Mouse (Mus musculus) MEL-GATA-1-ER (cell line): Measurements from ENCODE around the gene Zfp831.

ENCODE experiments used
- DNase-seq: peaks from one replicate; pipeline ENCODE4 v3.0.0-alpha.2; 2012; ENCODE audit warnings: low read depth; ENCODE audit errors: extremely low read depth

The Zfp831 gene

GRCm38 (mm10) chr2:174643448-174644144 lies at the start of gene Zfp831:
Gene Zfp831, plus strand, starts transcription at chr2:174643534.
- DNase-seq: no peak

GRCm38 (mm10) chr2:174594965-174595364 lies 48.4 kb upstream of the Zfp831 start:
- no peak for DNase-seq

GRCm38 (mm10) chr2:174595611-174596010 lies 47.7 kb upstream of the Zfp831 start:
- DNase-seq: no peak

GRCm38 (mm10) chr2:174596457-174596856 lies 46.9 kb upstream of the Zfp831 start:
- DNase-seq: no peak

- no peak for DNase-seq
These were observed 44.9 kb upstream of the Zfp831 start for GRCm38 (mm10) chr2:174598451-174598850.

- no peak for DNase-seq
These were observed 44.2 kb upstream of the Zfp831 start for GRCm38 (mm10) chr2:174599071-174599635.

GRCm38 (mm10) chr2:174599853-174600271 lies 43.5 kb upstream of the Zfp831 start:
- no peak for DNase-seq

GRCm38 (mm10) chr2:174601938-174602685 lies 41.2 kb upstream of the Zfp831 start:
- peak; percentile 53 for DNase-seq

GRCm38 (mm10) chr2:174603321-174603720 lies 40.0 kb upstream of the Zfp831 start:
- no peak for DNase-seq

GRCm38 (mm10) chr2:174605020-174605419 lies 38.3 kb upstream of the Zfp831 start:
- DNase-seq: no peak

- DNase-seq: no peak
These were observed 37.8 kb upstream of the Zfp831 start for GRCm38 (mm10) chr2:174605442-174606087.

GRCm38 (mm10) chr2:174606376-174606775 lies 37.0 kb upstream of the Zfp831 start:
- no peak for DNase-seq

GRCm38 (mm10) chr2:174609892-174610291 lies 33.4 kb upstream of the Zfp831 start:
- DNase-seq: no peak

- DNase-seq: no peak
These were observed 30.8 kb upstream of the Zfp831 start for GRCm38 (mm10) chr2:174612386-174613063.

GRCm38 (mm10) chr2:174613221-174613620 lies 30.1 kb upstream of the Zfp831 start:
- DNase-seq: no peak

GRCm38 (mm10) chr2:174613921-174614441 lies 29.4 kb upstream of the Zfp831 start:
- DNase-seq: peak; percentile 74

- peak; percentile 48 for DNase-seq
These were observed 21.5 kb upstream of the Zfp831 start for GRCm38 (mm10) chr2:174621881-174622280.

- DNase-seq: no peak
These were observed 18.9 kb upstream of the Zfp831 start for GRCm38 (mm10) chr2:174624430-174624829.

- no peak for DNase-seq
These were observed 16.3 kb upstream of the Zfp831 start for GRCm38 (mm10) chr2:174627021-174627420.

GRCm38 (mm10) chr2:174629299-174629850 lies 14.0 kb upstream of the Zfp831 start:
- DNase-seq: no peak

GRCm38 (mm10) chr2:174636750-174637149 lies 6.6 kb upstream of the Zfp831 start:
- DNase-seq: no peak
